Mouse (Mus musculus) thymus, adult 2 months (tissue): ENCODE measurements around the gene BC025920.

Experiments
- CTCF ChIP-seq: fragments of 200-500 bp; IDR thresholded peaks from 2 replicates; pipeline ENCODE4 v1.5.1; 2012; ENCODE audit warnings: mild to moderate bottlenecking, control low read depth, low read length, moderate library complexity, borderline replicate concordance; ENCODE audit not compliant: control insufficient read depth, poor library complexity, insufficient read depth; ENCODE audit errors: extremely low read depth
- POLR2A ChIP-seq: fragments of 200-500 bp; IDR thresholded peaks from 2 replicates; pipeline ENCODE4 v1.6.1; 2012; ENCODE audit warnings: mild to moderate bottlenecking, low read length, control low read depth, moderate library complexity; ENCODE audit not compliant: control insufficient read depth, poor library complexity, insufficient read depth; ENCODE audit errors: extremely low read depth

DNA sequence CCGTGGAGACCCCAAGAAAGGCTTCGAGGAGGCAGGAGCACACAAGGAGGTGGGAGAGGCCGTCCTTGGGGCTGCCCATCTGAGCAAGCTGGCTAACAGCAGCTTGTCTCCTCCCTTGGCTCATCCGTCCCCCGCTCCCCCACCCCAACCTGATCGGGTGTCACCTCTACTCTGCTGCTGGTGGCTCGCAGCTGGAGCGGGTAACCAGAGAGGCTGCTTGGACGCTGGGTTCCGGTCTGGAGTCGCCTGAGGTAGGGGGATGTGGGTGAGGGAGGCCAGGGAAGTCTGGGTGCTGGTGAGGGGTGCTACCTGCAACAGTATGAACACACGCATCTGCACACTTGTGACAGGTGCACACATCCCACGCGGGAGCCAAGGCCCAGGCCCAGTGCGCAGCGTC lies 22.3 kb downstream of the BC025920 start, which contains the start of gene Ankrd24:
- TF ChIP-seq POLR2A (no peak), CTCF (no peak)
